Mouse (Mus musculus) hindbrain, embryonic 15.5 days (tissue): ENCODE results near the gene Faf1. TPM values are rescaled to one million over a fixed set of nuclear protein-coding genes. Genes with fewer than 3 reads are reported as not detected.

Experiments used
- ATAC-seq: fragments of 200-750 bp; cut with Nextera tagmentation; 2 replicates; pipeline ENCODE4 v1.8.0; 2017; ENCODE audit warnings: low read depth, moderate number of reproducible peaks, moderate TSS enrichment; ENCODE audit not compliant: low FRiP score
- H3K27ac ChIP-seq: fragments of 300-500 bp; sonication (generic); replicated peaks from 2 replicates; pipeline ENCODE4 v1.5.1; 2015; ENCODE audit warnings: mild to moderate bottlenecking, inconsistent platforms
- H3K27me3 ChIP-seq: fragments of 300-500 bp; sonication (generic); 2 replicates; pipeline ENCODE4 v1.6.1; 2015; ENCODE audit warnings: control low read depth, inconsistent platforms
- H3K36me3 ChIP-seq: fragments of 300-500 bp; sonication (generic); 2 replicates; pipeline ENCODE4 v1.6.1; 2015; ENCODE audit warnings: control low read depth, inconsistent platforms
- H3K4me1 ChIP-seq: fragments of 300-500 bp; sonication (generic); replicated peaks from 2 replicates; pipeline ENCODE4 v1.6.1; 2015; ENCODE audit warnings: control low read depth, inconsistent platforms
- H3K4me2 ChIP-seq: fragments of 300-500 bp; sonication (generic); 2 replicates; pipeline ENCODE4 v1.6.1; 2015; ENCODE audit warnings: moderate library complexity, mild to moderate bottlenecking, inconsistent platforms
- H3K4me3 ChIP-seq: fragments of 300-500 bp; sonication (generic); 2 replicates; pipeline ENCODE4 v1.5.1; 2015; ENCODE audit warnings: mild to moderate bottlenecking, inconsistent platforms
- H3K9ac ChIP-seq: fragments of 300-500 bp; sonication (generic); 2 replicates; pipeline ENCODE4 v1.6.1; 2015; ENCODE audit warnings: inconsistent platforms
- H3K9me3 ChIP-seq: fragments of 300-500 bp; sonication (generic); 2 replicates; pipeline ENCODE4 v1.6.1; 2016; ENCODE audit warnings: control low read depth, inconsistent platforms
- WGBS: fragments of 180-500 bp; shearing (Covaris S2); methylation state at CpG from one replicate; pipeline ENCODE4 v1.1.7; 2015; 5-methylcytosine and 5-hydroxymethylcytosine counted together
- polyA plus RNA-seq: library from polyadenylated mRNA; unstranded; fragments of >200 nt; fragmentation: Nextera tagmentation; extraction: Ambion mirVana; gene quantifications from 2 replicates; pipeline ENCODE4 v1.2.1, GENCODE M21; 2015

Gene Faf1
- polyA plus RNA-seq, 1 experiment from 2014 or later = 31.8 TPM

- WGBS = 62% methylated on average over 3 of the region's 3 CpGs
- no peaks in the 10 kb centered on the region for H3K4me1 ChIP-seq
- no peak overlapping the region for H3K27ac ChIP-seq
- H3K27me3 ChIP-seq = no peaks in the 10 kb centered on the region
- H3K4me2 ChIP-seq = no peak overlapping the region
- H3K9ac ChIP-seq = no peak overlapping the region
- ATAC-seq = no peak
- no peaks in the 10 kb centered on the region for H3K36me3 ChIP-seq
- no peaks in the 10 kb centered on the region for H3K9me3 ChIP-seq
- no peak overlapping the region for H3K4me3 ChIP-seq
These were observed 192.6 kb downstream of the Faf1 start for GRCm38 (mm10) chr4:109868897-109869484.

- no peak overlapping the region for H3K27ac ChIP-seq
- no peak overlapping the region for H3K9ac ChIP-seq
- no peak for ATAC-seq
- no peaks in the 10 kb centered on the region for H3K4me1 ChIP-seq
- H3K4me2 ChIP-seq = no peak overlapping the region
- WGBS = 38% methylated on average over 4 of the region's 4 CpGs
- H3K36me3 ChIP-seq = peaks cover 7% of the 10 kb centered on the region; the same call in 1 of the 2 replicates
- no peaks in the 10 kb centered on the region for H3K27me3 ChIP-seq
- H3K4me3 ChIP-seq = no peak overlapping the region
- no peaks in the 10 kb centered on the region for H3K9me3 ChIP-seq
These were observed 207.9 kb downstream of the Faf1 start for GRCm38 (mm10) chr4:109884333-109884732.

- H3K9me3 ChIP-seq = no peaks in the 10 kb centered on the region
- H3K27ac ChIP-seq = no peak overlapping the region
- no peak for ATAC-seq
These were observed 211.5 kb downstream of the Faf1 start for GRCm38 (mm10) chr4:109887856-109888357.

GRCm38 (mm10) chr4:109897810-109898566 lies 221.6 kb downstream of the Faf1 start:
- Histone ChIP-seq H3K27ac (no peak overlapping the region), H3K9ac (no peak overlapping the region), H3K9me3 (no peaks in the 10 kb centered on the region), H3K4me2 (no peak overlapping the region), H3K36me3 (0 out of 2 replicates have a peak, but pooled peaks cover 8% of the 10 kb centered on the region), H3K27me3 (no peaks in the 10 kb centered on the region), H3K4me1 (no peaks in the 10 kb centered on the region), H3K4me3 (no peak overlapping the region)
- no peak for ATAC-seq
- WGBS = 90% methylated on average over 6 of the region's 6 CpGs

More at GRCm38 (mm10) chr4:109887856-109888357, 211.5 kb downstream of the Faf1 start:
- no peaks in the 10 kb centered on the region for H3K4me1 ChIP-seq
- no peaks in the 10 kb centered on the region for H3K27me3 ChIP-seq
- no peak overlapping the region for H3K4me3 ChIP-seq
- WGBS = 93% methylated on average over 6 of the region's 6 CpGs
- no peak overlapping the region for H3K9ac ChIP-seq
- H3K4me2 ChIP-seq = no peak overlapping the region
- peaks cover 23% of the 10 kb centered on the region for H3K36me3 ChIP-seq

GRCm38 (mm10) chr4:109901076-109901475 lies 224.7 kb downstream of the Faf1 start:
- H3K36me3 ChIP-seq = 0 out of 2 replicates have a peak, but pooled peaks cover 3% of the 10 kb centered on the region
- no peak overlapping the region for H3K27ac ChIP-seq
- H3K4me3 ChIP-seq = no peak overlapping the region
- no peaks in the 10 kb centered on the region for H3K9me3 ChIP-seq
- WGBS = 79% methylated on average over 2 of the region's 2 CpGs
- no peaks in the 10 kb centered on the region for H3K27me3 ChIP-seq
- H3K9ac ChIP-seq = no peak overlapping the region
- no peaks in the 10 kb centered on the region for H3K4me1 ChIP-seq
- no peak overlapping the region for H3K4me2 ChIP-seq
- ATAC-seq = no peak

- WGBS = 94% methylated on average over 3 of the region's 3 CpGs
- Histone ChIP-seq H3K4me1 (no peaks in the 10 kb centered on the region), H3K4me2 (no peak overlapping the region), H3K9me3 (no peaks in the 10 kb centered on the region), H3K36me3 (no peaks in the 10 kb centered on the region), H3K4me3 (no peak overlapping the region), H3K27me3 (no peaks in the 10 kb centered on the region), H3K27ac (no peak overlapping the region), H3K9ac (no peak overlapping the region)
- no peak for ATAC-seq
These were observed 228.1 kb downstream of the Faf1 start for GRCm38 (mm10) chr4:109904487-109904886.

GRCm38 (mm10) chr4:109929058-109929457 lies 252.7 kb downstream of the Faf1 start:
- WGBS = 92% methylated on average over 1 of the region's 1 CpGs
- H3K36me3 ChIP-seq = no peaks in the 10 kb centered on the region

GRCm38 (mm10) chr4:109930445-109930844 lies 254.1 kb downstream of the Faf1 start:
- 100% methylated on average over 1 of the region's 1 CpGs for WGBS
- H3K36me3 ChIP-seq = 0 out of 2 replicates have a peak, but pooled peaks cover 2% of the 10 kb centered on the region
- no peak overlapping the region for H3K4me3 ChIP-seq
- no peaks in the 10 kb centered on the region for H3K4me1 ChIP-seq
- H3K9me3 ChIP-seq = no peaks in the 10 kb centered on the region
- H3K9ac ChIP-seq = no peak overlapping the region
- no peak overlapping the region for H3K4me2 ChIP-seq
- H3K27me3 ChIP-seq = no peaks in the 10 kb centered on the region
- H3K27ac ChIP-seq = no peak overlapping the region
- ATAC-seq = no peak

More at GRCm38 (mm10) chr4:109929058-109929457, 252.7 kb downstream of the Faf1 start:
- Histone ChIP-seq H3K27ac (no peak overlapping the region), H3K27me3 (no peaks in the 10 kb centered on the region), H3K9me3 (no peaks in the 10 kb centered on the region), H3K9ac (no peak overlapping the region), H3K4me1 (no peaks in the 10 kb centered on the region), H3K4me2 (no peak overlapping the region), H3K4me3 (no peak overlapping the region)
- no peak for ATAC-seq

- Histone ChIP-seq H3K9ac (no peak overlapping the region), H3K36me3 (0 out of 2 replicates have a peak, but pooled peaks cover 4% of the 10 kb centered on the region), H3K27ac (no peak overlapping the region), H3K27me3 (no peaks in the 10 kb centered on the region), H3K4me1 (no peaks in the 10 kb centered on the region), H3K4me3 (no peak overlapping the region), H3K9me3 (no peaks in the 10 kb centered on the region), H3K4me2 (no peak overlapping the region)
- 85% methylated on average over 1 of the region's 1 CpGs for WGBS
- ATAC-seq = no peak
These were observed 254.5 kb downstream of the Faf1 start for GRCm38 (mm10) chr4:109930935-109931334.

- Histone ChIP-seq H3K4me3 (no peak overlapping the region), H3K9me3 (no peaks in the 10 kb centered on the region), H3K36me3 (0 out of 2 replicates have a peak, but pooled peaks cover 4% of the 10 kb centered on the region), H3K9ac (no peak overlapping the region), H3K4me2 (no peak overlapping the region), H3K4me1 (no peaks in the 10 kb centered on the region), H3K27ac (no peak overlapping the region), H3K27me3 (no peaks in the 10 kb centered on the region)
- no peak for ATAC-seq
- WGBS = 96% methylated on average over 3 of the region's 3 CpGs
These were observed 260.2 kb downstream of the Faf1 start for GRCm38 (mm10) chr4:109936557-109936956.

GRCm38 (mm10) chr4:109939291-109939690 lies 262.9 kb downstream of the Faf1 start:
- Histone ChIP-seq H3K27me3 (no peaks in the 10 kb centered on the region), H3K9me3 (no peaks in the 10 kb centered on the region), H3K4me1 (no peaks in the 10 kb centered on the region), H3K9ac (no peak overlapping the region), H3K36me3 (0 out of 2 replicates have a peak, but pooled peaks cover 4% of the 10 kb centered on the region), H3K4me3 (no peak overlapping the region), H3K27ac (no peak overlapping the region), H3K4me2 (no peak overlapping the region)
- no peak for ATAC-seq

- no peak for ATAC-seq
- no peak overlapping the region for H3K4me2 ChIP-seq
- H3K9ac ChIP-seq = no peak overlapping the region
- H3K36me3 ChIP-seq = no peaks in the 10 kb centered on the region
- H3K27me3 ChIP-seq = no peaks in the 10 kb centered on the region
- no peak overlapping the region for H3K27ac ChIP-seq
- no peaks in the 10 kb centered on the region for H3K4me1 ChIP-seq
- H3K4me3 ChIP-seq = no peak overlapping the region
- 95% methylated on average over 1 of the region's 1 CpGs for WGBS
- no peaks in the 10 kb centered on the region for H3K9me3 ChIP-seq
These were observed 269.2 kb downstream of the Faf1 start for GRCm38 (mm10) chr4:109945554-109945953.
